Mouse (Mus musculus) liver, adult 2 months (tissue): ENCODE data around the gene Sema6d. TPM values are rescaled to one million over a fixed set of nuclear protein-coding genes. Genes with fewer than 3 reads are reported as not detected.

Experiments
- DNase-seq: peaks from one replicate; pipeline ENCODE4 v3.0.0-alpha.2; 2011; ENCODE audit warnings: low read depth, low spot score; ENCODE audit errors: extremely low read depth
- H3K27ac ChIP-seq: fragments of 200-500 bp; replicated peaks from 2 replicates; pipeline ENCODE4 v1.5.1; 2012; ENCODE audit warnings: low read depth, mild to moderate bottlenecking, control low read depth, inconsistent platforms, low read length; ENCODE audit not compliant: insufficient read depth
- H3K27me3 ChIP-seq: fragments of 200-500 bp; 2 replicates; pipeline ENCODE4 v1.6.1; 2012; ENCODE audit warnings: mild to moderate bottlenecking, moderate library complexity, low read length, inconsistent platforms; ENCODE audit not compliant: control insufficient read depth, insufficient read depth
- H3K36me3 ChIP-seq: fragments of 200-500 bp; 2 replicates; pipeline ENCODE4 v1.6.1; 2012; ENCODE audit warnings: low read length, inconsistent platforms; ENCODE audit not compliant: control insufficient read depth, insufficient read depth
- H3K4me1 ChIP-seq: fragments of 200-500 bp; 2 replicates; pipeline ENCODE4 v1.6.1; 2011; ENCODE audit warnings: low read length; ENCODE audit not compliant: control insufficient read depth, insufficient read depth
- H3K4me3 ChIP-seq: fragments of 200-500 bp; 2 replicates; pipeline ENCODE4 v1.5.1; 2011; ENCODE audit warnings: low read depth, mild to moderate bottlenecking, control low read depth, low read length, moderate library complexity; ENCODE audit not compliant: insufficient read depth
- H3K79me2 ChIP-seq: fragments of 200-500 bp; 2 replicates; pipeline ENCODE4 v1.6.1; 2012; ENCODE audit warnings: inconsistent platforms, mild to moderate bottlenecking, low read length, moderate library complexity; ENCODE audit not compliant: control insufficient read depth, insufficient read depth
- H3K9ac ChIP-seq: fragments of 200-500 bp; 2 replicates; pipeline ENCODE4 v1.6.1; 2012; ENCODE audit warnings: low read depth, mild to moderate bottlenecking, control low read depth, inconsistent platforms, low read length
- CTCF ChIP-seq: fragments of 200-500 bp; IDR thresholded peaks from 2 replicates; pipeline ENCODE4 v1.5.1; 2011; ENCODE audit warnings: low read depth, low read length, control low read depth
- POLR2A ChIP-seq: fragments of 200-500 bp; IDR thresholded peaks from 2 replicates; pipeline ENCODE4 v1.6.1; 2011; ENCODE audit warnings: low read length, control low read depth; ENCODE audit not compliant: insufficient read depth; ENCODE audit errors: extremely low read depth
- WGBS: fragments of 180-500 bp; shearing (Covaris S2); methylation state at CpG from one replicate; pipeline ENCODE4 v1.1.7; 2018; 5-methylcytosine and 5-hydroxymethylcytosine counted together
- polyA plus RNA-seq: library from polyadenylated mRNA; depleted of rRNA; stranded (reverse); fragments of >200 nt; gene quantifications from 2 replicates; pipeline ENCODE4 v1.2.3, GENCODE M21; 2012
- total RNA-seq: library from RNA; depleted of rRNA; stranded (reverse); fragments of >200 nt; gene quantifications from 2 replicates; pipeline ENCODE4 v1.2.3, GENCODE M21; 2014

The Sema6d gene
- total and polyA plus RNA-seq, 2 experiments: 3.9 to 8.5 TPM

DNA sequence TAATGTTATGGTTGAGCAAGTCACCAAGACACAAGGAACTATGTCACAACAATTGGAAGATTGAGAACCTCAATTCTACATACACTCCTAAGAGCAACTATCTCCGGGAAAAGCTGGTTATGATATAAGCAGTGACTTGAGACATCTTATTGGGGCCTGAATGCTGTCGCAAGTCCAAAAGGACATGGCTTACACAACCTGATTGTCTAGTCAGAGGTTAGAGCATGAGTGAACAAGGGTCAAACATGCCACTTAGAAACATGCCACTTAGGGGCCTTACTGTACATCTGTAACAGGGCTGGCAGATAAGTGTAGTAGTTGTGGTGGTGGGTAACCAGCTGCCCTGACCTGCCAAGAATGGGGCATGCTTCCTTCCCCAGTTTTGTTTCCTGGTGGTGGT lies 328.6 kb downstream of the Sema6d start:
- Histone ChIP-seq H3K9ac (no peak overlapping the region), H3K27ac (no peak overlapping the region), H3K79me2 (no peaks in the 10 kb centered on the region), H3K36me3 (no peaks in the 10 kb centered on the region), H3K27me3 (no peaks in the 10 kb centered on the region; the same call in 1 of the 2 replicates), H3K4me3 (no peak overlapping the region), H3K4me1 (no peaks in the 10 kb centered on the region)
- TF ChIP-seq POLR2A (no peak), CTCF (no peak)
- DNase-seq: no peak
- 94% methylated on average over 2 of the region's 2 CpGs for WGBS

DNA sequence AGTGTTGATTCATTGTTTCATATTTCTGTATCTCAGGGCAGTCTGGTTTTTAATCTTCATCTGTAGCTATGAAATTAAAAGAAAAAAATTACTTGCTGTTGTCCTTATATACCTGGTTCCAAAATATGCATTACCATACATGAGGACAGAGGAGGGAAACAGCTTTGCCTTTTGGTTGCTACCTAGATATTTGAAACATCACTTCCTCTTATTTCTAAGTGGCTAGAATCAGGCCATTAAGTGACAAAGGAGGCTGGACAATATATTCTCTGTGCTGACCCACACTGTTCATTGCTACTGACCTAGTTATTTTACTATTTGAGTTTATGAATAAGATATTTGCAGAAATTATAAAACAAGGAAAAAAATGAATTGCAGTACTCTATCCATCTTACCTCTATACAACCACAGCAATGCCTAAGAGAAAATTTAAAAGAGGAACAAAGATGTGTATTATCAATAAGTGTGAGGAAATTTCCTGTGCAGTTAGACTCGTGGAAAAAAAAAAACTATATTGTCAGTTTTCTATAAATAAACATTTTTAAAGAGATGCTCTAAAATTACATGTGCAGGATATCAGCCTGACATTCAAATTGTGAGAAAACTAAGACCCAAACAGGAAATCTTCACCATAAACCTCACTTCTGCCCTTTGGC lies 330.5 kb downstream of the Sema6d start:
- TF ChIP-seq CTCF (no peak), POLR2A (no peak)
- H3K36me3 ChIP-seq: no peaks in the 10 kb centered on the region
- 35% methylated on average over 1 of the region's 1 CpGs for WGBS
- DNase-seq: no peak
- no peaks in the 10 kb centered on the region for H3K27me3 ChIP-seq
- no peaks in the 10 kb centered on the region for H3K79me2 ChIP-seq
- no peak overlapping the region for H3K4me3 ChIP-seq
- no peak overlapping the region for H3K9ac ChIP-seq
- H3K27ac ChIP-seq: no peak overlapping the region
- no peaks in the 10 kb centered on the region for H3K4me1 ChIP-seq

DNA sequence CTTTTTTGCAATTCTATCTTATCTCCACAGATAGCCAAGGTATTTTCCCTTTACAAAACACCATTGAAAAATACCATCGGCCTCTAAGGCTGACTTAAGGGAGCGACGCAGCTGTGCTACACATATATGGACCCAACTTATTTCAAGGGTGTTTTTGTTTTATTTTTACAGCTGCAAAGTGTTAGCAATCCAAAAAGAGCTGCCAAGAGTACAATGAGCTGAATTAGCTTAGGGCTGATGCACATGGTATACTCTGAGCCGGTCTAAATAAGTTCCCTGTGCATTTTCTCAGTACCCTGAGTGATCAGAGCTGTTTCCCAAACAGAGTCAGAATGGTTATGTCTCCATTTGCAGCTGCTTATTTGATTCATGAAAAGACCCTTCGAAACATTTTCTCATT lies 340.0 kb downstream of the Sema6d start:
- H3K36me3 ChIP-seq: no peaks in the 10 kb centered on the region
- H3K9ac ChIP-seq: no peak overlapping the region
- no peak for DNase-seq
- TF ChIP-seq CTCF: no peak
- no peak for TF ChIP-seq POLR2A
- H3K4me3 ChIP-seq: no peak overlapping the region
- H3K79me2 ChIP-seq: no peaks in the 10 kb centered on the region
- no peak overlapping the region for H3K27ac ChIP-seq
- H3K27me3 ChIP-seq: no peaks in the 10 kb centered on the region
- H3K4me1 ChIP-seq: no peaks in the 10 kb centered on the region
- WGBS: 86% methylated on average over 5 of the region's 5 CpGs

DNA sequence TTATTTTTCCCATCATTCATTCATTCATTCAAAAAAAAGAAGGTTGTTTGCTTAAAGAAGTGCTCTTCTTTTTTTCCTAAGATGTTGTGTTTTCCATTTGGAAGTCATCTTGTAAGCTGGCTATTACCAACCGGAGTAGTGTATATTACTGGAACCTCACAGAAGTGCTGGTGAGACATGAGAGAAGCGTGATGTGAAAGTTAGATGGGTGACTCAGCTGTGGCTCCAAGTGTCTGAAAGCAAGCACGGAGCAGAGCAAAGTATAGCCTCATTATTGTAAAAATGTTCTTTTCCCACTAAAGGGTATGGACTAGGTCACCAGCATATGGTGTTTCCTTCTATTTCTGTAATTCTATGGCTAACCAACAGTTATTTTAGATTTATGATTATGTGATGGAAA lies 340.9 kb downstream of the Sema6d start:
- Histone ChIP-seq H3K4me1 (no peaks in the 10 kb centered on the region), H3K79me2 (no peaks in the 10 kb centered on the region), H3K36me3 (no peaks in the 10 kb centered on the region), H3K27ac (no peak overlapping the region), H3K9ac (no peak overlapping the region), H3K27me3 (no peaks in the 10 kb centered on the region), H3K4me3 (no peak overlapping the region)
- DNase-seq: no peak
- WGBS: 87% methylated on average over 3 of the region's 3 CpGs
- TF ChIP-seq POLR2A (no peak), CTCF (no peak)

DNA sequence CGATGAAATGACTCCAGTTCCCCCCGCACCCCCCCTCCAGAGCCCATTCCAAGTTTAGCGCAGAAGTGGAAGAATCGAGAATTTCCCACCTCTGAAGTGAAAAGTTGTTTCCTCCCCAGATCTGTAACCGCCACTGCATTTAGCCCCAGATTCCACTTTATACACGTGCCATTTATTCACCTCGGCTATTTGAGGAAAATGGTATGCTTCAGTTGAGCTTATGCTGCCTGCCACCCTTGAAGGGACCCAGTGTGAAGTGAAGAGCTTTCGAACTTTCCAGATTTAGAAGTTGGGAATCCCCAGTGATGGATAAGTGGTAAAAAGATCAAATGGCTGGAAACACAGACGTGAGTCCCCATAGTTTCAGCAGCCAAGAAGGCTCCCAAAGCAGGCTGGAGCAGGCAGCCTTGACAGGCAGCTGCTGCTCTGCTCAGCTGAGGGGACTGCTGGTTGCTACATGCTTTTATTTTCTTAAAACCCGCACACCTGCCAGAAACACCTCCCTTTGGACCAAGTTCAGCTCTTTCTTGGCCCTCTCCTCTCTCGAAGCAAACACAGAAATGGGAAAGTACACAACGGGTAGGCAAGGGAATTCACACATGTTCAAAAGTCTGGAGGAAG lies 345.7 kb downstream of the Sema6d start:
- DNase-seq: no peak

DNA sequence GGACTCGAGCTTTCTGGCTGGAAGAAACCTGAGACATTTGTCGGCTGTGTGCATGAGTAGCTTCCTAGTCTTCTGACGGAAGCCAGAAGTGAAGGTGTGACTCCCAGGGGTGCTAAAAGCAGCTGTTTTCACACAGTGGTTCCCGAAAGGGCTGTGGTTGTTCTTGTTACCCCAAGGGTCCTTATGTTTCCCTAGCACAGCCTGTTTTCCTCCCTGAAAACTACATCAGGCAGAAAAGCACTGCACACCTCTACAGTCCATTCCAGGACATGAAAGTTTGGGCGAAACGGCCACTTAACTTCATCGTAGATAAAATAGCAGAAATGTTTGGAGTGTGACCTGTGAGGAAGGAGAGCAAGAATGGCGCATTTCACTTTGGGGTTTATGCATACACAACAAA lies 346.9 kb downstream of the Sema6d start:
- no peak overlapping the region for H3K9ac ChIP-seq
- WGBS: 75% methylated on average over 8 of the region's 8 CpGs
- no peaks in the 10 kb centered on the region for H3K27me3 ChIP-seq
- no peaks in the 10 kb centered on the region for H3K36me3 ChIP-seq
- no peak overlapping the region for H3K27ac ChIP-seq
- H3K79me2 ChIP-seq: no peaks in the 10 kb centered on the region
- H3K4me3 ChIP-seq: no peak overlapping the region
- TF ChIP-seq CTCF (no peak), POLR2A (no peak)
- H3K4me1 ChIP-seq: no peaks in the 10 kb centered on the region
- no peak for DNase-seq

More for the DNA sequence above, 345.7 kb downstream of the Sema6d start:
- Histone ChIP-seq H3K36me3 (no peaks in the 10 kb centered on the region), H3K27ac (no peak overlapping the region), H3K27me3 (no peaks in the 10 kb centered on the region), H3K9ac (no peak overlapping the region), H3K4me1 (no peaks in the 10 kb centered on the region), H3K4me3 (no peak overlapping the region), H3K79me2 (no peaks in the 10 kb centered on the region)
- 77% methylated on average over 12 of the region's 12 CpGs for WGBS
- TF ChIP-seq POLR2A (no peak), CTCF (no peak)
